Mouse (Mus musculus): Measurements from ENCODE around the gene Zswim3.

Gene Zswim3

DNA sequence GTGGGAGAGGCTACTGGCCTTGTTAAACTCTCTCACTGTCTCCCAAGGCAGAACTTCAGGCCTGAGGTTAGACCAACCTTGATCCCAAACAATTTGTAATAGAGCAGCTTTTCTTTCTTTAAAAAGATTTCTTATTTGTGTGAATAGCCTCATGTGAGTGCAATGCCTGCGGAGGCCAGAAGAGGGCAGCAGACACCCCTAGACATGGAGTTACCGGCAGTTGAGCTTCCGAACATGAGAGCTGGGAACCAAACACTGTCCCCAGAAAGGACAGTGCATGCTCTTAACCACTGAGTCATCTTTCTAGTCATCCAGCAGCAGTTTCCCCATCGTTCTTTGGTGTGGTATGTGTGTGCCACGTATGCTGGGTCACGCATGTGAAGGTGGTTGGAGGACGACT is 62.7 kb downstream of the Zswim3 start:
- Histone ChIP-seq H3K4me3 (replicated peaks; ENCODE audit: low read length) (peak overlapping the region; percentile 62), H3K27me3 (ENCODE audit: insufficient read depth, low read length) (no peaks in the 10 kb centered on the region), H3K9me3 (ENCODE audit: low read length) (peaks cover 8% of the 10 kb centered on the region), H3K4me1 (replicated peaks; ENCODE audit: low read depth, low read length) (peaks cover 80% of the 10 kb centered on the region), H3K36me3 (ENCODE audit: insufficient read depth, low read length) (no peaks in the 10 kb centered on the region)
- TF ChIP-seq CTCF (conservative IDR thresholded peaks at IDR 0.05; ENCODE audit: low read length) (peak; percentile 92), POU5F1 (IDR thresholded peaks at IDR 0.05; ENCODE audit: borderline replicate concordance, low read length) (no peak)

DNA sequence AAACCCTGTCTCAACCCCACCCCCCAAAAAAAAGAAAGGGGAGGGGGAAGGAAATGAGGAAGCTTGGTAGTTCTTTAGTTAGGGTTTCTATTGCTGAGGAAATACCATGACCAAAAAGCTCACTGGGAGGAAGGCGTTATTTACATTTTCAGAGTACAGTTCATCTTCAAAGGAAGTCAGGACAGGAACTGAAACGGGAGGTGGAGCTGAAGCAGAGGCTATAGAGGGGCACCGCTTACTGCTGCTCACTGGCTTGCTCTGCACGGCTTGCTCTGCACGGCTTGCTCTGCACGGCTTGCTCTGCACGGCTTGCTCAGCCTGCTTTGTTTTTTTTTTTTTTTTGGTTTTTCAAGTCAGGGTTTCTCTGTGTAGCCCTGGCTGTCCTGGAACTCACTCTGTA is 63.6 kb downstream of the Zswim3 start:
- no peak for TF ChIP-seq CTCF (conservative IDR thresholded peaks at IDR 0.05; ENCODE audit: low read length)
- no peak for TF ChIP-seq POU5F1 (IDR thresholded peaks at IDR 0.05; ENCODE audit: borderline replicate concordance, low read length)
- TF ChIP-seq NANOG (IDR thresholded peaks at IDR 0.05; ENCODE audit: borderline replicate concordance, low read length): no peak
- H3K4me1 ChIP-seq (replicated peaks; ENCODE audit: low read depth, low read length): peaks cover 84% of the 10 kb centered on the region
- H3K9me3 ChIP-seq (ENCODE audit: low read length): peaks cover 4% of the 10 kb centered on the region; the same call in 1 of the 2 replicates
- no peak overlapping the region for H3K4me3 ChIP-seq (replicated peaks; ENCODE audit: low read length)
- H3K27me3 ChIP-seq (ENCODE audit: insufficient read depth, low read length): no peaks in the 10 kb centered on the region
- no peaks in the 10 kb centered on the region for H3K36me3 ChIP-seq (ENCODE audit: insufficient read depth, low read length)
